Mouse (Mus musculus) neural tube, embryonic 12.5 days (tissue): ENCODE results near the gene Eva1c. TPM values are rescaled to one million over a fixed set of nuclear protein-coding genes. Genes with fewer than 3 reads are reported as not detected.

Experiments
- ATAC-seq: fragments of 200-750 bp; cut with Nextera tagmentation; 2 replicates; pipeline ENCODE4 v1.8.0; 2017; ENCODE audit warnings: low read depth, mild to moderate bottlenecking, moderate TSS enrichment, moderate library complexity; ENCODE audit not compliant: low FRiP score
- H3K27ac ChIP-seq: fragments of 300-500 bp; sonication (generic); 2 replicates; pipeline ENCODE4 v1.5.1; 2016
- H3K27me3 ChIP-seq: fragments of 300-500 bp; sonication (generic); replicated peaks from 2 replicates; pipeline ENCODE4 v1.6.1; 2016; ENCODE audit warnings: mild to moderate bottlenecking
- H3K36me3 ChIP-seq: fragments of 300-500 bp; sonication (generic); 2 replicates; pipeline ENCODE4 v1.6.1; 2016; ENCODE audit warnings: mild to moderate bottlenecking
- H3K4me1 ChIP-seq: fragments of 300-500 bp; sonication (generic); 2 replicates; pipeline ENCODE4 v1.6.1; 2016
- H3K4me2 ChIP-seq: fragments of 300-500 bp; sonication (generic); replicated peaks from 2 replicates; pipeline ENCODE4 v1.6.1; 2016; ENCODE audit warnings: mild to moderate bottlenecking
- H3K4me3 ChIP-seq: fragments of 300-500 bp; sonication (generic); 2 replicates; pipeline ENCODE4 v1.5.1; 2016
- H3K9ac ChIP-seq: fragments of 300-500 bp; sonication (generic); 2 replicates; pipeline ENCODE4 v1.6.1; 2016; ENCODE audit warnings: mild to moderate bottlenecking
- H3K9me3 ChIP-seq: fragments of 300-500 bp; sonication (generic); 2 replicates; pipeline ENCODE4 v1.6.1; 2016; ENCODE audit warnings: mild to moderate bottlenecking
- WGBS: fragments of 180-500 bp; shearing (Covaris S2); methylation state at CpG from one replicate; pipeline ENCODE4 v1.1.7; 2016; 5-methylcytosine and 5-hydroxymethylcytosine counted together
- polyA plus RNA-seq: library from polyadenylated mRNA; unstranded; fragments of >200 nt; fragmentation: Nextera tagmentation; extraction: Ambion mirVana; gene quantifications from 2 replicates; pipeline ENCODE4 v1.2.1, GENCODE M21; 2016

The Eva1c gene
- polyA plus RNA-seq, 1 experiment from 2014 or later, result 2.4 TPM

- H3K4me1 ChIP-seq, result no peaks in the 10 kb centered on the region
- H3K36me3 ChIP-seq, result no peaks in the 10 kb centered on the region
- H3K4me3 ChIP-seq, result no peak overlapping the region
- ATAC-seq, result no peak
- H3K9ac ChIP-seq, result no peak overlapping the region
- no peaks in the 10 kb centered on the region for H3K9me3 ChIP-seq
- no peak overlapping the region for H3K4me2 ChIP-seq
- 85% methylated on average over 17 of the region's 17 CpGs for WGBS
- H3K27ac ChIP-seq, result no peak overlapping the region
- no peaks in the 10 kb centered on the region; the same call in 1 of the 2 replicates for H3K27me3 ChIP-seq
Measured at GRCm38 (mm10) chr16:90910855-90911533, 84.5 kb downstream of the Eva1c start.

- H3K9ac ChIP-seq, result no peak overlapping the region
- H3K4me3 ChIP-seq, result no peak overlapping the region
- no peak overlapping the region for H3K27ac ChIP-seq
- no peaks in the 10 kb centered on the region for H3K9me3 ChIP-seq
- ATAC-seq, result no peak
- H3K36me3 ChIP-seq, result no peaks in the 10 kb centered on the region
- H3K4me2 ChIP-seq, result no peak overlapping the region
- H3K4me1 ChIP-seq, result no peaks in the 10 kb centered on the region
- H3K27me3 ChIP-seq, result no peaks in the 10 kb centered on the region; the same call in 1 of the 2 replicates
- 89% methylated on average over 13 of the region's 13 CpGs for WGBS
Measured at GRCm38 (mm10) chr16:90911766-90912165, 85.2 kb downstream of the Eva1c start.

GRCm38 (mm10) chr16:90916040-90916481, 89.5 kb downstream of the Eva1c start:
- no peak overlapping the region for H3K4me2 ChIP-seq
- no peaks in the 10 kb centered on the region for H3K9me3 ChIP-seq
- H3K4me1 ChIP-seq, result no peaks in the 10 kb centered on the region
- WGBS, result 56% methylated on average over 12 of the region's 12 CpGs
- H3K27me3 ChIP-seq, result no peaks in the 10 kb centered on the region; the same call in 1 of the 2 replicates
- H3K4me3 ChIP-seq, result no peak overlapping the region
- no peak overlapping the region for H3K9ac ChIP-seq
- H3K27ac ChIP-seq, result no peak overlapping the region
- no peaks in the 10 kb centered on the region for H3K36me3 ChIP-seq
- no peak for ATAC-seq

- no peak for ATAC-seq
Measured at GRCm38 (mm10) chr16:90917156-90917555, 90.6 kb downstream of the Eva1c start.

GRCm38 (mm10) chr16:90921471-90922159, 95.1 kb downstream of the Eva1c start:
- 0 out of 2 replicates have a peak overlapping the region, but pooled peaks have one; percentile 7 for H3K27ac ChIP-seq
- no peaks in the 10 kb centered on the region for H3K36me3 ChIP-seq
- 62% methylated on average over 10 of the region's 10 CpGs for WGBS
- no peak for ATAC-seq
- H3K9ac ChIP-seq, result no peak overlapping the region
- H3K4me3 ChIP-seq, result no peak overlapping the region
- no peak overlapping the region for H3K4me2 ChIP-seq
- no peaks in the 10 kb centered on the region for H3K27me3 ChIP-seq
- no peaks in the 10 kb centered on the region for H3K9me3 ChIP-seq
- 0 out of 2 replicates have a peak, but pooled peaks cover 4% of the 10 kb centered on the region for H3K4me1 ChIP-seq

More at GRCm38 (mm10) chr16:90917156-90917555, 90.6 kb downstream of the Eva1c start:
- Histone ChIP-seq H3K4me3 (no peak overlapping the region), H3K9ac (no peak overlapping the region), H3K27me3 (no peaks in the 10 kb centered on the region), H3K4me1 (0 out of 2 replicates have a peak, but pooled peaks cover 4% of the 10 kb centered on the region), H3K9me3 (no peaks in the 10 kb centered on the region), H3K4me2 (no peak overlapping the region), H3K36me3 (no peaks in the 10 kb centered on the region), H3K27ac (no peak overlapping the region)
- WGBS, result 78% methylated on average over 8 of the region's 8 CpGs

- no peaks in the 10 kb centered on the region for H3K27me3 ChIP-seq
- no peak overlapping the region for H3K4me3 ChIP-seq
- H3K36me3 ChIP-seq, result peaks cover 21% of the 10 kb centered on the region; the same call in 1 of the 2 replicates
- ATAC-seq, result no peak; the same call in 1 of the 2 replicates
- 0 out of 2 replicates have a peak, but pooled peaks cover 4% of the 10 kb centered on the region for H3K4me1 ChIP-seq
- WGBS, result 91% methylated on average over 13 of the region's 13 CpGs
- H3K9me3 ChIP-seq, result no peaks in the 10 kb centered on the region
- H3K4me2 ChIP-seq, result no peak overlapping the region
- no peak overlapping the region for H3K27ac ChIP-seq
- H3K9ac ChIP-seq, result no peak overlapping the region
Measured at GRCm38 (mm10) chr16:90924606-90925370, 98.3 kb downstream of the Eva1c start.

GRCm38 (mm10) chr16:90925461-90925860, 98.9 kb downstream of the Eva1c start:
- 33% methylated on average over 5 of the region's 5 CpGs for WGBS
- H3K27ac ChIP-seq, result no peak overlapping the region
- H3K4me3 ChIP-seq, result no peak overlapping the region
- H3K27me3 ChIP-seq, result no peaks in the 10 kb centered on the region
- H3K9ac ChIP-seq, result no peak overlapping the region
- H3K9me3 ChIP-seq, result no peaks in the 10 kb centered on the region
- peaks cover 21% of the 10 kb centered on the region; the same call in 1 of the 2 replicates for H3K36me3 ChIP-seq
- ATAC-seq, result no peak
- H3K4me2 ChIP-seq, result no peak overlapping the region
- 0 out of 2 replicates have a peak, but pooled peaks cover 4% of the 10 kb centered on the region for H3K4me1 ChIP-seq

- H3K9me3 ChIP-seq, result no peaks in the 10 kb centered on the region
- WGBS, result 87% methylated on average over 4 of the region's 4 CpGs
Measured at GRCm38 (mm10) chr16:90927446-90927845, 100.9 kb downstream of the Eva1c start.

GRCm38 (mm10) chr16:90933534-90934176, 107.1 kb downstream of the Eva1c start:
- ATAC-seq, result no peak
- Histone ChIP-seq H3K4me1 (peaks cover 5% of the 10 kb centered on the region; the same call in 1 of the 2 replicates), H3K27me3 (no peaks in the 10 kb centered on the region), H3K36me3 (peaks cover 18% of the 10 kb centered on the region), H3K4me2 (peak overlapping the region; percentile 85), H3K4me3 (peak overlapping the region; percentile 82), H3K9me3 (no peaks in the 10 kb centered on the region), H3K27ac (no peak overlapping the region), H3K9ac (peak overlapping the region; percentile 82)
- WGBS, result 29% methylated on average over 13 of the region's 13 CpGs

More at GRCm38 (mm10) chr16:90927446-90927845, 100.9 kb downstream of the Eva1c start:
- Histone ChIP-seq H3K27ac (no peak overlapping the region), H3K4me1 (no peaks in the 10 kb centered on the region), H3K36me3 (peaks cover 21% of the 10 kb centered on the region; the same call in 1 of the 2 replicates), H3K4me3 (no peak overlapping the region), H3K9ac (no peak overlapping the region), H3K27me3 (no peaks in the 10 kb centered on the region), H3K4me2 (no peak overlapping the region)
- no peak for ATAC-seq

GRCm38 (mm10) chr16:90934193-90934686, 107.7 kb downstream of the Eva1c start:
- Histone ChIP-seq H3K4me2 (peak overlapping the region; percentile 85), H3K27ac (peak overlapping the region; percentile 53; the same call in 1 of the 2 replicates), H3K9me3 (no peaks in the 10 kb centered on the region), H3K4me1 (peaks cover 5% of the 10 kb centered on the region; the same call in 1 of the 2 replicates), H3K9ac (peak overlapping the region; percentile 82), H3K27me3 (no peaks in the 10 kb centered on the region), H3K4me3 (peak overlapping the region; percentile 82), H3K36me3 (peaks cover 15% of the 10 kb centered on the region)
- peak; percentile 69 for ATAC-seq
- under 1% methylated on average over 38 of the region's 38 CpGs for WGBS

- Histone ChIP-seq H3K4me2 (peak within 1 kb of the TSS; percentile 85), H3K36me3 (peaks cover 15% of the 10 kb centered on the region)
- peak; percentile 98 for ATAC-seq
Measured at GRCm38 (mm10) chr16:90934687-90935328, 108.3 kb downstream of the Eva1c start, which contains the start of gene Cfap298. TSS of gene Cfap298 (minus strand) at chr16:90935114.

More at GRCm38 (mm10) chr16:90934687-90935328, 108.3 kb downstream of the Eva1c start, which contains the start of gene Cfap298:
- peak within 1 kb of the TSS; percentile 82 for H3K9ac ChIP-seq
- peak within 1 kb of the TSS; percentile 82 for H3K4me3 ChIP-seq
- no peaks in the 10 kb centered on the region for H3K9me3 ChIP-seq
- H3K27ac ChIP-seq, result peak within 1 kb of the TSS; percentile 53; the same call in 1 of the 2 replicates
- H3K4me1 ChIP-seq, result peaks cover 5% of the 10 kb centered on the region; the same call in 1 of the 2 replicates
- under 1% methylated on average over 56 of the region's 56 CpGs for WGBS
- H3K27me3 ChIP-seq, result no peaks in the 10 kb centered on the region
